ENCODE assay signal across 9 mouse cellular contexts in the genomic region with DNA sequence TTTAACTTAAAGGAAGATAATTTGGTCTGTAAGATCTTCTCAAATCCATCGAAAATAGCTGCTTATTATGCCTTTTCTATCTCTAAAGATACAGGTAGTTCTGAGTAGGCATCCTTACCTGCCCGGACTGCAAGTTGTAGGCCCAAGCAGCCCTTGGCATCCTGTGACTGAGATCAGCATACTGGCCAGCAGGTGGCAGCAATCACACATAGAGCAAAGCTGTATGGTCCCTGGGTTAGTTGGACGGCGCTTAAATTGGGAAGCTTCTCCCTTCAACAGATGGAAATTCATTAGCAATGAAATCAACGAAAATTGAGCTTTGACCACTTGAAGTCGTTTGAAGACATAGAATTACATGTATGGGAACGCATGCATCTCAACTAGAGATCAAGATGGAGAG.
A peak's percentile ranks its signal among the peaks of the same experiment; 100 is the strongest.
DNase-seq lines count a peak whose midpoint lies in the region; ATAC-seq and TF ChIP-seq lines count a peak whose summit lies in the region.
"Had no signal": no experiment of that assay in that cellular context is flagged by ENCODE, and none has a peak within 500 bp of the region (broad histone marks: within the 10 kb centered on the region; RNA-seq: fewer than 3 reads in every experiment).

No protein-coding gene starts in this region.

- no peak overlapping the region for H3K4me3 ChIP-seq in G1E (ENCODE audit: low read depth, low read length)
- H3K4me3 ChIP-seq in liver, postnatal 0 days (ENCODE audit: low read depth, low read length), result no peak overlapping the region
- H3K4me3 ChIP-seq: limb, embryonic 12.5 days had no signal

- ATAC-seq in G1E (ENCODE audit: extremely low read depth, insufficient number of reproducible peaks, low FRiP score, poor library complexity, severe bottlenecking), result peak; percentile 51; the same call in 1 of the 2 replicates
- ATAC-seq in liver, postnatal 0 days, result no peak

- H3K9ac ChIP-seq in liver, postnatal 0 days (replicated peaks), result no peak overlapping the region
- H3K9ac ChIP-seq: limb, embryonic 12.5 days had no signal

- peaks cover 5% of the 10 kb centered on the region for H3K4me1 ChIP-seq in G1E (ENCODE audit: insufficient read depth, low read depth, low read length)
- no peaks in the 10 kb centered on the region for H3K4me1 ChIP-seq in liver, postnatal 0 days (ENCODE audit: insufficient read depth)
- H3K4me1 ChIP-seq: limb, embryonic 12.5 days had no signal

- H3K36me3 ChIP-seq in G1E (replicated peaks), result no peaks in the 10 kb centered on the region
- H3K36me3 ChIP-seq in liver, postnatal 0 days (replicated peaks; ENCODE audit: insufficient read depth, low read length), result no peaks in the 10 kb centered on the region
- H3K36me3 ChIP-seq: limb, embryonic 12.5 days had no signal

- TF ChIP-seq EP300 in liver, postnatal 0 days (IDR thresholded peaks at IDR 0.05; ENCODE audit: low read depth), result no peak

- no peak overlapping the region for H3K27ac ChIP-seq in liver, postnatal 0 days (ENCODE audit: low read depth)
- H3K27ac ChIP-seq: limb, embryonic 12.5 days had no signal

- DNase-seq in 416B (ENCODE audit: low read depth), result peak; percentile 74
- DNase-seq in G1E (ENCODE audit: low spot score), result peak; percentile 34
- peak; percentile 49 for DNase-seq in cerebellum, adult 11-12 months
- DNase-seq in frontal cortex, postnatal 36 days (ENCODE audit: low spot score in 2 of 2), result peak; percentile 65 to 84
- peak; percentile 81 for DNase-seq in kidney, postnatal 14 days
- peak; percentile 70 for DNase-seq in liver, postnatal 0 days
- DNase-seq in right cerebral cortex, postnatal 25 days, result peak; percentile 59
- peak; percentile 45 to 76 for DNase-seq in urinary bladder, postnatal 4 days (ENCODE audit: low spot score in 2 of 2)

- peak; percentile 45; the same call in 1 of the 2 replicates for TF ChIP-seq CTCF in G1E (IDR thresholded peaks at IDR 0.05; ENCODE audit: low read depth, low read length)
- TF ChIP-seq CTCF in liver, postnatal 0 days (IDR thresholded peaks at IDR 0.05; ENCODE audit: low read depth), result peak; percentile 85

- no peak overlapping the region for H3K4me2 ChIP-seq in liver, postnatal 0 days (ENCODE audit: low read depth, low read length)
- H3K4me2 ChIP-seq: limb, embryonic 12.5 days had no signal

- no peaks in the 10 kb centered on the region; the same call in 1 of the 2 replicates for H3K27me3 ChIP-seq in G1E (ENCODE audit: insufficient read depth, low read length)
- H3K27me3 ChIP-seq in liver, postnatal 0 days (ENCODE audit: insufficient read depth, low read length), result no peaks in the 10 kb centered on the region
- H3K27me3 ChIP-seq: limb, embryonic 12.5 days had no signal

- 16% methylated on average over 7 of the region's 7 CpGs for WGBS in liver, postnatal 0 days (ENCODE audit: insufficient replicate concordance)

- no peaks in the 10 kb centered on the region for H3K9me3 ChIP-seq in G1E (replicated peaks)
- H3K9me3 ChIP-seq in liver, postnatal 0 days (ENCODE audit: low read length), result no peaks in the 10 kb centered on the region
- H3K9me3 ChIP-seq: limb, embryonic 12.5 days had no signal
